Mouse (Mus musculus) lung, embryonic 15.5 days (tissue): ENCODE data around the gene Il1a. TPM values are rescaled to one million over a fixed set of nuclear protein-coding genes. Genes with fewer than 3 reads are reported as not detected.
A peak's percentile ranks its signal among the peaks of the same experiment; 100 is the strongest.

Experiments used
- ATAC-seq: fragments of 200-750 bp; cut with Nextera tagmentation; 2 replicates; pipeline ENCODE4 v1.8.0; 2017; ENCODE audit warnings: moderate number of reproducible peaks, borderline replicate concordance; ENCODE audit not compliant: low FRiP score, low TSS enrichment; ENCODE audit errors: extremely low read depth
- H3K27ac ChIP-seq: fragments of 300-500 bp; sonication (generic); 2 replicates; pipeline ENCODE4 v1.5.1; 2015; ENCODE audit warnings: moderate library complexity, mild to moderate bottlenecking, inconsistent platforms
- H3K27me3 ChIP-seq: fragments of 300-500 bp; sonication (generic); 2 replicates; pipeline ENCODE4 v1.6.1; 2015; ENCODE audit warnings: inconsistent platforms
- H3K36me3 ChIP-seq: fragments of 300-500 bp; sonication (generic); 2 replicates; pipeline ENCODE4 v1.6.1; 2015; ENCODE audit warnings: inconsistent platforms
- H3K4me1 ChIP-seq: fragments of 300-500 bp; sonication (generic); 2 replicates; pipeline ENCODE4 v1.6.1; 2015; ENCODE audit warnings: inconsistent platforms
- H3K4me2 ChIP-seq: fragments of 300-500 bp; sonication (generic); 2 replicates; pipeline ENCODE4 v1.6.1; 2015; ENCODE audit warnings: inconsistent platforms, mild to moderate bottlenecking, moderate library complexity
- H3K4me3 ChIP-seq: fragments of 300-500 bp; sonication (generic); 2 replicates; pipeline ENCODE4 v1.5.1; 2015; ENCODE audit warnings: mild to moderate bottlenecking, inconsistent platforms
- H3K9ac ChIP-seq: fragments of 300-500 bp; sonication (generic); 2 replicates; pipeline ENCODE4 v1.6.1; 2015; ENCODE audit warnings: inconsistent platforms
- H3K9me3 ChIP-seq: fragments of 300-500 bp; sonication (generic); 2 replicates; pipeline ENCODE4 v1.6.1; 2016; ENCODE audit warnings: inconsistent platforms
- whole genome bisulfite sequencing: fragments of 180-500 bp; shearing (Covaris S2); methylation state at CpG from one replicate; pipeline ENCODE4 v1.1.7; 2015; 5-methylcytosine and 5-hydroxymethylcytosine counted together
- polyA plus RNA-seq: library from polyadenylated mRNA; unstranded; fragments of >200 nt; fragmentation: Nextera tagmentation; extraction: Ambion mirVana; gene quantifications from 2 replicates; pipeline ENCODE4 v1.2.1, GENCODE M21; 2015

Gene Il1a
- 0.15 and 0.16 TPM in 2 replicates for polyA plus RNA-seq

DNA sequence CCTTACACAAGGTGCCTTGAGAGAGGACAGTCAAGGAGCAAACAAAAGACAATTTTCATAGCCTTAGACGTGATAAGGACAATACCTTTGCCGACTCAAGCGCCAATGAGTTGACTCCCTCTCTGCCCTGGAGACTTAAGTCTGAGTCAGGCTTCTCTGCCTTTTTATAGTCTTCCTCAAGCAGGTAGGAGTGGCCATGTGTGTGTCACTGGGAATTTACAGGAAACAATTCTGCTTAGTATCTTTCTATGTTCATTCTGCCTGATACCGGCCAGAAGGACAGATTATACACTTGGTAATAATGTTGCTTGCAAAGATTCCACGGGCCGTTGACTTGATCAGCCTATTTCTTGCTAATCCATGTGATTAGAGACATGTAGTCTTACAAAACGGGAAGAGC, at the start of gene Il1a:
Gene Il1a (minus strand): TSS at position 137 of the 400 bp plus-strand sequence.
- Histone ChIP-seq H3K9me3 (no peaks in the 10 kb centered on the region), H3K4me3 (no peak within 1 kb of the TSS), H3K27ac (no peak within 1 kb of the TSS), H3K9ac (no peak within 1 kb of the TSS), H3K4me1 (no peaks in the 10 kb centered on the region), H3K27me3 (no peaks in the 10 kb centered on the region), H3K4me2 (no peak within 1 kb of the TSS), H3K36me3 (no peaks in the 10 kb centered on the region)
- WGBS: 74% methylated on average over 7 of the region's 7 CpGs
- ATAC-seq: no peak

- WGBS: 59% methylated on average over 6 of the region's 6 CpGs
- H3K4me1 ChIP-seq: no peaks in the 10 kb centered on the region
- no peak overlapping the region for H3K27ac ChIP-seq
- H3K36me3 ChIP-seq: no peaks in the 10 kb centered on the region
- H3K4me3 ChIP-seq: no peak overlapping the region
- no peak overlapping the region for H3K4me2 ChIP-seq
- no peaks in the 10 kb centered on the region for H3K27me3 ChIP-seq
- H3K9me3 ChIP-seq: no peaks in the 10 kb centered on the region
- ATAC-seq: no peak
- no peak overlapping the region for H3K9ac ChIP-seq
These were observed 28.4 kb upstream of the Il1a start for GRCm38 (mm10) chr2:129338138-129338621.

- no peak overlapping the region for H3K9ac ChIP-seq
- no peak overlapping the region for H3K4me3 ChIP-seq
- 61% methylated on average over 4 of the region's 4 CpGs for WGBS
- no peaks in the 10 kb centered on the region for H3K27me3 ChIP-seq
- no peaks in the 10 kb centered on the region for H3K36me3 ChIP-seq
- H3K27ac ChIP-seq: no peak overlapping the region
- H3K9me3 ChIP-seq: no peaks in the 10 kb centered on the region
- no peak for ATAC-seq
- H3K4me2 ChIP-seq: no peak overlapping the region
- no peaks in the 10 kb centered on the region for H3K4me1 ChIP-seq
These were observed 23.7 kb upstream of the Il1a start for GRCm38 (mm10) chr2:129333471-129333870.

DNA sequence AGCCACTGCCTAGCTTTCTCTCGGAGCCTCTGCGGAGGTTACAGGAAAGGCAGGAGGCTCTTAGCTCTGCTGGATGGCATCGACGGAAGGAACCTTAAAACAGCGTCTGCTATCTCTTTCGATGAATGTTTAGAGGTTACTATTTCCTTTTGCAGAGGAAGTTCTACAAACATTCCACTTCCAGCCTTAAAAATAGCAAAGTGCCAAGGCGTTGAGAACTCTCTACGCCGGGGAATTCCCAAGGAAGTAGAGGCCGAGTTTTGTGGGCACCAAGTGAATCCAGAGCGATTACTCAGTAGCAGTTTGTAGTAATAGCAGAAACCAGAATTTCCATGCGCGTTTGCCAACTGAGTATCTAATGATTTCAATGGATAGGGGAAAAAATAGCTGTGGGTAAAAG, 20.8 kb upstream of the Il1a start:
- ATAC-seq: no peak
- Histone ChIP-seq H3K27me3 (no peaks in the 10 kb centered on the region), H3K4me3 (no peak overlapping the region), H3K36me3 (no peaks in the 10 kb centered on the region), H3K9me3 (no peaks in the 10 kb centered on the region), H3K27ac (peak overlapping the region; percentile 55; the same call in 1 of the 2 replicates), H3K9ac (no peak overlapping the region), H3K4me1 (no peaks in the 10 kb centered on the region), H3K4me2 (no peak overlapping the region)
- 65% methylated on average over 13 of the region's 13 CpGs for WGBS

- H3K4me1 ChIP-seq: no peaks in the 10 kb centered on the region
These were observed 20.3 kb upstream of the Il1a start for GRCm38 (mm10) chr2:129330024-129330423.

DNA sequence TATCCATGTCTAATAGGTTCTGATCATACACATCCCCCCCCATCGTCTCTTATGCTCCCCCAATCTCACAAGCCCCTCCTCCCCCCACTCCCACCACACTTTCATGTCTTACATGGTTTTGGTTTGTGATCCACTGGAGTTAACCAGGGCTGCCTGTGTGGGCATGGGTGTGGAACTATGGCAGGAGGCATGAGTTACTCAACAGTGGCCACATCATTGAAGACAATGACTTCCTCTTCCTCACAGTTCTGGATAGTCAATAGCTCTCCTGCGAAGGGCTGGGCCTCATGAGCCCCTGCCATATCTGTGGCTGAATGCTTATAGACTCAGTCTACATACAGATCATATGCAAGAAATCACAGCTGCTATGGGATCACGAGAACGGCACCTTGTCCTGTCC, 18.5 kb upstream of the Il1a start:
- Histone ChIP-seq H3K27me3 (no peaks in the 10 kb centered on the region), H3K4me2 (no peak overlapping the region), H3K27ac (no peak overlapping the region), H3K36me3 (no peaks in the 10 kb centered on the region), H3K9me3 (no peaks in the 10 kb centered on the region), H3K4me3 (no peak overlapping the region), H3K9ac (no peak overlapping the region), H3K4me1 (no peaks in the 10 kb centered on the region)
- no peak for ATAC-seq
- 81% methylated on average over 4 of the region's 4 CpGs for WGBS

More at GRCm38 (mm10) chr2:129330024-129330423, 20.3 kb upstream of the Il1a start:
- no peak for ATAC-seq
- no peak overlapping the region; the same call in 1 of the 2 replicates for H3K4me2 ChIP-seq
- H3K9me3 ChIP-seq: no peaks in the 10 kb centered on the region
- no peak overlapping the region for H3K4me3 ChIP-seq
- no peaks in the 10 kb centered on the region for H3K27me3 ChIP-seq
- 52% methylated on average over 7 of the region's 7 CpGs for WGBS
- peak overlapping the region; percentile 41; the same call in 1 of the 2 replicates for H3K27ac ChIP-seq
- no peak overlapping the region for H3K9ac ChIP-seq
- H3K36me3 ChIP-seq: no peaks in the 10 kb centered on the region

- no peaks in the 10 kb centered on the region for H3K4me1 ChIP-seq
- ATAC-seq: no peak
- no peaks in the 10 kb centered on the region for H3K9me3 ChIP-seq
- 58% methylated on average over 3 of the region's 3 CpGs for WGBS
- H3K27me3 ChIP-seq: no peaks in the 10 kb centered on the region
- no peak overlapping the region for H3K4me3 ChIP-seq
- H3K9ac ChIP-seq: no peak overlapping the region
- no peaks in the 10 kb centered on the region for H3K36me3 ChIP-seq
- H3K27ac ChIP-seq: no peak overlapping the region
- H3K4me2 ChIP-seq: no peak overlapping the region
These were observed 14.4 kb upstream of the Il1a start for GRCm38 (mm10) chr2:129324216-129324615.

DNA sequence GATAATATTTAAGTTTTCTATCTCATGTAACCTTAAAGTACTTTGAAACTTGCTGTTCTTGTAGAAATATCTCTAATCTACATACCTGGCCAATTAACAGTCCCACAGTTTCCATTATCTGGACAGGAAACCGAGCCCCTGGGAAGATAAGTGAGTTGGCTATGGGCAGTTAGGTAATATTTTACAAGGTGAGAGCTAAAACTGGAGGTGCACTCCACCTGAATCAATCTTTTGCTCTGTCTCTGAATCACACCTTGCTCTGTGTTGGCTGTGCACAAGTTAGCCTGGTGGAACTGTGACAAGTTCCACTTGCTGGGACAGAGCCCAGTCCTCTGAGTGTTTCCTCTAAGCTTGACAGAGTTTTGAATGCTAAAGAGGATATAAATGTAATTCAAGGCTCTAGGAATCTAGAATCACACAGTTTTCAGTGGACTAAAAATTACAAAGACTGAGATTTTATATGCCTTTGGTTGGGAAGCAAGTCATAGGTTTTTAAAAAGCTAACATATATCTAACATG, 12.4 kb upstream of the Il1a start:
- H3K27ac ChIP-seq: no peak overlapping the region
- H3K27me3 ChIP-seq: no peaks in the 10 kb centered on the region
- no peak overlapping the region for H3K9ac ChIP-seq
- no peaks in the 10 kb centered on the region for H3K4me1 ChIP-seq
- no peaks in the 10 kb centered on the region for H3K9me3 ChIP-seq
- H3K4me2 ChIP-seq: no peak overlapping the region
- H3K36me3 ChIP-seq: no peaks in the 10 kb centered on the region
- ATAC-seq: no peak
- H3K4me3 ChIP-seq: no peak overlapping the region
- 40% methylated on average over 1 of the region's 1 CpGs for WGBS

DNA sequence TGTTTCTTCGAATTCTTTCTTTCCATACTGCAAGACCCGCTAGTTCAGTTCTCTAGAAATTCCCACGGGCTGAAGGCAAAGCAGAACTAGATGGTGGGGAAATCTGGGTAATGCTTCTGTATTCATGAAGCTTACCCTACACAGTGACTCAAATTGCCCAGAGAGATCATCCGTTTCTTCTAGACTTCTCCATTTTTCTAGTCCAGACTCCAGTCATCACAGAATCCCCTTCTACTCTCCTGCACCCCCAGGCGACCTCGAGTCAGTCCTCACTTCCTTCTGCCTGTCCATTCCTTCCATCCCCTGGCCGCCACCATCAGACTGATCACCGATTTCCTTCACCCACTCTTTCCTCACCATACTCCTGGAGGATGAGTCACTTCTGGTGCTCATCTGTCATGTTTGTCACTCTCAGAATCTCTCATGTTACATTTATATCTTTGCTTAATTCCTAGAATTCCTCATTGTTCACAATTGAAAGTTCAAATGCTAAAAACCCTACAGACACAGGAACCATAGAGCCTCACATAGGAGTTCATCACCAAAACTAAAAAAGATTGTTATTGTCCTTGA, 10.3 kb upstream of the Il1a start:
- 65% methylated on average over 8 of the region's 8 CpGs for WGBS

DNA sequence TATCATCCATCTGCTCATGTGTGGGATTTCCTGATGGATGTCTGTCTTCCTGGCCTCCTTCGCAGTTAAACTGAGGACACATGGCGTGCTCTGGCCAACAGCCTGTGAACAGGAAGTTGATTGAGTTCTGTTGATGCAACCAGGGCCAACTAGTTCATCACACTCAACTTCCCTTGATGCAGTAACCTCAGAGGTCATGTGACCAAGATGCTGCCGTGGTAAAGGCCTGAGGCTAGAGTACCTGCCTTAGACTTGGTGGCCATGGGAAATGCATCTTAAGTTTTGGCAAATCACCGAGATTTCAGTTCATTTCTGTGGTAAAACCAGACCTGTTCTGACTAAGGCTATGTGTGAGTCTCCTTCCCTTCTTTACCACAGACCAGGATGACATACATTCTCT, 6.1 kb upstream of the Il1a start:
- 57% methylated on average over 4 of the region's 4 CpGs for WGBS
- no peak overlapping the region for H3K27ac ChIP-seq
- no peaks in the 10 kb centered on the region for H3K4me1 ChIP-seq
- H3K9ac ChIP-seq: no peak overlapping the region
- no peak overlapping the region for H3K4me3 ChIP-seq
- H3K36me3 ChIP-seq: no peaks in the 10 kb centered on the region
- no peaks in the 10 kb centered on the region for H3K27me3 ChIP-seq
- no peak overlapping the region for H3K4me2 ChIP-seq
- ATAC-seq: no peak
- no peaks in the 10 kb centered on the region for H3K9me3 ChIP-seq

More for the DNA sequence above, 10.3 kb upstream of the Il1a start:
- no peaks in the 10 kb centered on the region for H3K9me3 ChIP-seq
- no peak overlapping the region for H3K9ac ChIP-seq
- no peak overlapping the region for H3K4me2 ChIP-seq
- H3K27me3 ChIP-seq: no peaks in the 10 kb centered on the region
- H3K4me3 ChIP-seq: no peak overlapping the region
- H3K27ac ChIP-seq: no peak overlapping the region
- H3K36me3 ChIP-seq: no peaks in the 10 kb centered on the region
- ATAC-seq: no peak
- no peaks in the 10 kb centered on the region for H3K4me1 ChIP-seq

DNA sequence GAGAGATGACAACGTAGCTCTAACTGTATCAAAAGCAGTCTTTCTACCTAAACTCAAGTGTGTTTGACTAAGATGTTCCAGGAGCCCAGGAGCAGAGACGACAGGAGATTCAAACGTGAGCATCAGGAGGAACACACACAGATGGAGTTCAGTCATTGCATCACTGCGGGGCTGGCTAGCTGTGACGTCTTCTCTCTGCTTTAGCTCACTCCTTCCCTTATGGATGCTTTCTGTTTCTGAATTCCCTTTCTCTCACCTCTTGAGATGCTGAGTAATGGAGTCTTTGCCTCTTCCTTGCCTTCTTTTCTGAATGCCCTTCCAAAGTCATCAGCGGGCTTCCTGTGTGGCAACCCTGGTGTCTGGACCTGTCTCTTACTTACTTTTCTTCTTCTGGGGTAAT, 5.1 kb upstream of the Il1a start:
- Histone ChIP-seq H3K27ac (no peak overlapping the region), H3K4me2 (no peak overlapping the region), H3K9me3 (no peaks in the 10 kb centered on the region), H3K4me1 (no peaks in the 10 kb centered on the region), H3K27me3 (no peaks in the 10 kb centered on the region), H3K36me3 (no peaks in the 10 kb centered on the region), H3K9ac (no peak overlapping the region), H3K4me3 (no peak overlapping the region)
- WGBS: 69% methylated on average over 6 of the region's 6 CpGs
- no peak for ATAC-seq

DNA sequence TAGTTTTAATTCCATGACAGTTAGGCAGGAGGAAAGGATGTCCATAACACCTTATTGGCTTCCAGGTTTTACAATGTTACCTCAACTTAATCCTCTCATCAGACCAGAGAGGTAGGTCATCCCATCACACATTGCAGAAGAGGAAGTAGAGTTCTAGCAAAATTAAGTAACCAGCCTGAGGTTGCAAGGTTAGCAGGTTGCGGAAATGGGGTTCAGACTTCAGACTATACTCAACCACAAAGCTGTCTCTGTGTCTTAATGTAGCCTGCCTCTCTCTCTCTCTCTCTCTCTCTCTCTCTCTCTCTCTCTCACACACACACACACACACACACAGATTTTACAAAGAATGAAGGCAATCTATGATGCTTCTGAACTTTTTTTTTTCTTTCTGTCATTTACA, 4.2 kb upstream of the Il1a start:
- ATAC-seq: no peak
- Histone ChIP-seq H3K9me3 (no peaks in the 10 kb centered on the region), H3K36me3 (no peaks in the 10 kb centered on the region), H3K4me1 (no peaks in the 10 kb centered on the region), H3K4me2 (no peak overlapping the region), H3K9ac (no peak overlapping the region), H3K4me3 (no peak overlapping the region), H3K27ac (no peak overlapping the region), H3K27me3 (no peaks in the 10 kb centered on the region)
- 93% methylated on average over 1 of the region's 1 CpGs for WGBS
